Mouse (Mus musculus) c-Kit-positive CD71-positive TER-119-negative erythroid progenitor cells, embryonic 14.5 days (primary cell): ENCODE measurements around the gene Ctrb1.
A peak's percentile ranks its signal among the peaks of the same experiment; 100 is the strongest.

Experiments used
- DNase-seq: peaks from one replicate; pipeline ENCODE4 v3.0.0-alpha.2; 2013; ENCODE audit warnings: low read depth

Gene Ctrb1

DNA sequence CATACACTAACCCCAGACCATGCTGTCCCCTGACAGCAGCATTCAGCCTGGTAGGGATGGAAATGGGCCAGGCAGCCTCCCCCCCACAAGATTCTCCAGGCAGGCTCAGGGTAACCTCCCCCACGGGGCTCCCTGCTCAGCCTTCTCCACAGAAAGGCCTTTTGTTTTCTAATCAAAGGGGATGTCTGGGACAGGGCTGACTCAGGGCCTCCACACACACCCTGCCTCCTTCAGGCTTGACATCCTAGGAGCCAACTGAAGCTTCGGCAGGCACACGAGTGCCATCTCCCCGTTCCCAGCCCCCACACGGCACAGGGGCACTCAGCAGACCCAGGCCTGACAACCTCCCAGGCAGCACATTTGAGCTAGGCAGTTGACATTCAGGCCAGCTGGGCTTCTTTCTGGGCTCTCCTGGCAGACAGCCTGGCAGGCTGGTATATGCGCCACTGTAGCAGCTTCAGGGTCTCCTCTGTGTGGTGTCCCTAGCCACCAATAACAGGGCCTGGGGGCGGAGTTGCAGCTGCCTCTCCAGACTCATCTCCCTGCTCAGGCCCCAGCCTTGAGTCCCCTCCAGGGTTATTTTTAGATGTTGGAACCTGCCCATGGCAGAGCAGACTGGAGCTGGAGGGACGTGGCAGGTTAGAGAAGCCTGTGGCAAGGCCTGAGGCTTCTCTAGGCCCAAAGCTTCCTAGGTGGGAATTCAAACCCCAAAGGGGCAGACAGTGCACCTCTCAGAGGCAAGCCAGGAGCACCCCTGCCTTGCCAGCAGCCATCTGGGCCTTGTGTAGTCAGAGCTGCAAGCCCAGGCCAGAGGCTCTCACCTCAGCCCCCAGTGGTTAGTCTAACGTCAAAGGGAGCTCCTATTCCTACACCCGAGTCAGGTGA is 26.0 kb upstream of the Ctrb1 start:
- DNase-seq = no peak

DNA sequence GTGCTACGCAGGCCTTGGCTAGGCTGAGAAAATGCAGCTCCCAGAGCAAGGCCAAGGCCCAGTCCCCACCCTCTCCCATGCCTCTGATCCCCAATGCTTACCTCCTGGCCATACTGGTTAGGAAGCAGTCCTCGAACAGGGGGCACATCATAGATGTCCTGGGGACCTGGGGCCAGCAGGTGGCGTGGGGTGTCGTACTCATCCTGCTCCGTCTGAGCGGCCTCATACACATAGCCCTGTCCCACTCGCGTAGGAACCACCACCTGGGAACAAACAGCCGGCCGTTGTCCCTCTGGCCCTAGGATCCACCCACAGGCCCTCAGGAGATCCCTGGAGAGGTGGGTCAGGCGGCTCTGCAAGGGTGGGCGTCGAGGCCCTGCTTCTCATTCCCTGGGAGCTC is 24.7 kb upstream of the Ctrb1 start:
- no peak for DNase-seq

DNA sequence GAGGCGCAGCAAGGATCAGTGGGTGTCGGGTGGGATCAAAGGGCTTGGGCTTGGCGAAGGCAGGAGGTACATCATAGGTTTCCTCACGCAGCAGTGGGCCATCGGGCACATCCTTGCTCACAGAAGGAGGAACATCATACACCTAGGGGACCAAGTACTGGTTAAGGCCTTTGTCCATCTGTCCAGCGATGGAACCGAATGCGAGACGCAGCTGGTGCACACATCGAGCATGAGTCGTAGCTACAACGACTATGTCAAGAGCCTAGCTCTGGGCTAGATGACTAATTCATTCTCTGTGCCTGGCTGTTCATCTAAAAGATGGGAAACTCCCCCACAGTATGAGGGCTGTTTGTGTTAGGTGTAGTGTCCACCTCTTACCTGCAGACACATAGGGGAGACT is 23.5 kb upstream of the Ctrb1 start:
- DNase-seq = no peak

DNA sequence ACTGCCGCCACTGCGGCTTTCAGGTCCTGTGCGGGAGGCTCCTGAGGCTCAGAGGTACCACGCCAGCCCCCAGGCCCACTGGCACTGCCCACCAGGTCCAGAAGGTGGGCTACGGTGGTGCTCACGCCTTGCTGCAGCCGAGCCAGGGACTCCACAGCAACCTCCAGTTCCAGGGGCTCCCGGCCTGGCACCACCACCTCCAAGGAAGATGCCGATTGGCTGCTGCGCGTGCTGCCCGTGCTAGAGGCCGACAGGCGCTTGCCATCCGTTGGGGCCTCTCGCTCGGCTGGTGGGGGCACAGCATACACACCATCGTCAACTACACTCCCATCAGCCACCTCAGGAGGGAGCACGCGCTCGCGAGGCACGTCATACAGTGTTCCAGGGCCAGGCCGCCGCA is 23.0 kb upstream of the Ctrb1 start:
- no peak for DNase-seq

DNA sequence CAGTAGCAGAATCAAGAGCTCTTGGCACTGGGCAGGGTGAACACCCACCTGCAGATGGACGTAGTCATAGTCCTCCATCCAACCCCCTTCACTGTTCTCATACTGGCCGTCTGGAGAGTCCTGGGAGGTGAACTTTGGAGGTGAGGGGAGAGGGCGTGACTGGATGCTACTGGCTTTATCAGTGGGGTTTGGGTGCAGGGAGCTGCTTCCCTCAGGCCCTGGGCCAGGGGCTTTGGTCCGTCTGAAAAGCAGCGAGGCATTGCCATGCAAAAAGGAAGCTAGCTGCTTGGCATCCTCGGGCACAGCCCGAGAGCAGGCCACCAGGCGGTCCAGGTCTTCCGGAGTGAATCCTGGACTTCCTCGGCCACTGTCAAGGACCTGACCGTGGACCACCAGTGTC is 22.5 kb upstream of the Ctrb1 start:
- DNase-seq = no peak

DNA sequence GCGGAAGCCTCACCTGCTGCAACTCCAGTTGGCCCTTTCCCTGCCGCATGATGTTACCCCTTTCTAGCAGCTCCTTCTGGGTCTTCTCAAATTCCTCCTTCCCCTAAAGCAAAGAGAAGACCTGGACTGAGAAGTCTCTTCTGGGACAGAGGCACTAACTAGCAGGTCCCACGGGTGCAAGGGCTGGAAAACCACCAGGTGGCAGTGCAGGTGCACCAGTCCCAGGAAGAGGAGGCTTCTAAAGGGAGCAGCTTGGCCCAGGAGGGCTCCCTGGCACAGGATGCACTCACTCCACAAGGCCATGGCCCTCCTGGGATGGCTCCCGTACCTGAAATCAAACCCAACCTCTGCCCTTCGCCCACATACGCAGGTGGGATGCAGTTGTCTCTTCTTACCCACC is 21.8 kb upstream of the Ctrb1 start:
- peak; percentile 21 for DNase-seq

DNA sequence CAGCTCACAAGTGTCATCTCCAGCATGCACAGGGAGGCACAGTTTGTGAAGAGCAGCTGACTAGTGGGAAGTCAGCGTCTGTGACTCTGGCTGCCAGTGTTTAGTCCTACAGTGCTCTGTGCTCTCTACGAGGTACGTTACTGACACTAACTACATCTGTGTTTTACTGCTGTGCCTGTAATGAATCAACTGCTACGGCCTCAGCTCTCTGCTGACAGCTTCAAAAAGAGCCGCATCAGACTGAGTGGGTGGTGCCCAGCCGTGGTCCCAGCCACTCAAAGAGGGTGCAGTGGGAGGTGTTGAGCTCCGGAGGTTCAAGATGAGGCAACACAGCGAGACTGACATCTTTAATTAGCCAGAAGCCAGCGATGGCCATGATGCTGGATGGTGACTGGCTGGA is 21.3 kb upstream of the Ctrb1 start:
- no peak for DNase-seq

DNA sequence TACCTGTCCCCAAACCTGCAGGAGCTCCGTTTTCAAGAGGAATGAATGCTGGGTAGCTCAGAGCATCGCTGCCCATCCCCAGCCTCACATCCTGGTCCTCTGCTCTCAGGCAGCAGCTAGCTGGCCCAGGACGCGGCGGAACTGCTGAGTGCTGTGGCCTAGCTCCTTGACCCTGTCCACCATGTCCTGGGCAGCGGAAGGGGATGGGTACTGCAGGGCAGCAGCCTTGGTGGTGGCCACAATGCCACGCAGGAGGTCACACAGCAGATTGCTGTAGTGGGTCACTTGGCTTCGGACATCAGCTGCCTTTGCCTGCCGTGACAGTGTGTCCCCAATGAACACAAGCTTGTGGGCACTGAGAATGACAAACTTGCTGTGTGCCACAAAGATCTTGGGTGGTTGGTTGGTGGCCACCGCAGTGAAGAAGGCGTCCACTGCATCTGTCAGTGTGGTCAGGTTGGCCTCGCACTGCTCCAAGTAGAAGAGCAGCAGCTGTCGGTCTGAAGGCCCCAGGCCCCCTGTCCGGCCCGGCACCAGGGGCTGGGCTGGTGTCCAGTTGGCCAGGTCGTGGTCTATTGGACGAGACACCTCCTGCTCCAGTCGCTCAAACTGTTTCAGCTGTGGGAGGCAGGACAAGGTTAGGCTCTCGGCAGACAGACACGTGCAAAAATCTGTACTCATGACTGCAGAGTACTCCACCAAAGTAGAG is 20.1 kb upstream of the Ctrb1 start:
- no peak for DNase-seq

DNA sequence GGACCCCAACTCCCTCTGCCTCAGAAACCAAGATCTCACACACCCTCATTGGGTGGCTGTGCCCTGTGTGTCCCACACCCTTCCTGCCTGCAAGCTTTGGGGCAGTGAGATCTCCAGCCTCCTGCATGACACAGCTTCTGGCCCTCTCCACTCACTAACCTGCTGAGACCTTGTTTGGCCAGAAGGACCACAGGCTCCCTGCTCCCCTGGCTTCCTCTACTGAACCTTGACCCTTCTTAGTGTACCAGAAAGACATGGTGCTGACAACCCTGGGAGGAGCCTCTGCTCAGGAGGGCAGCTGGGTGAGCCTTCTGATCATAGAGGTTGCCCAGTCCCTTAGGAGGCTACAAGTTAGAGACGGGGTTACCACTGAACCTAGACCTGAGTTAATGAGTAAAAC is 18.4 kb upstream of the Ctrb1 start:
- no peak for DNase-seq

DNA sequence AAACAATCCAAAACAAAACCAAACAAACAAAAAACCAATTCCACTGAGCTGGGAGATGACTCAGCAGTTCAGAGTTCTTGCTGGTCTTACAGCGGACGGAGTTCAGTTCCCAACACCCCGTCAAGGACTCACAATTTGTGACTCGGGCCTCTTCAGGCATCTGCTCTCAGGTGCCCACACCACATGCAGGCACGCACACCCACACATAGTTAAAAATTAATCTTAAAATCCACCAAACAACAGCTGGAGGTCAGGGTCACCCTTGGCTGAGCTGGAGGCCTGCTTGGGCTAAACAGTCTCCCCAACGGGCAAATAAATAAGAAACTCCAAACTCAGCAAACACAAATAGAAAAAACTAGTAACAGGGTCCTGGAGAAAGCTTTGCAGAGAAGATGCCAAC is 17.5 kb upstream of the Ctrb1 start:
- no peak for DNase-seq

DNA sequence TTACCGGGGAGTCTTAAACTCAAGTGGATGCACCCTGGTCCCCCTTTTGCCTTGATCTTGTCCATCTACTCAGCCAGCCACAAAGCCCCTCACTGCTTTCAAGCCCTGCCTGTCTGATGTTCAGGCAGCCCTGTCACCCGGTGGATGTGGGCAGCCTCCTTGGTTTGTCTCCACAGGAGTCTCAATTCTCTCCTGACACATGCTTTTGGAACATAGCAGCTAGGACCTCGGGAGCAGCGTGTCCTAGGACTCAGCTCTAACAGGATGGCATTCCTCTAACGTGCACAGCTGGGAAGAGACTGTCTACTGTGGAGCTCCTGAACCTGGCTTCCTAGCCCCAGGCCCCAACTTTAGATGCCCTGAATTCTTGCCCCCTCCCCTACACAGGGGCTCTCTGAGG is 14.9 kb upstream of the Ctrb1 start:
- DNase-seq = no peak

DNA sequence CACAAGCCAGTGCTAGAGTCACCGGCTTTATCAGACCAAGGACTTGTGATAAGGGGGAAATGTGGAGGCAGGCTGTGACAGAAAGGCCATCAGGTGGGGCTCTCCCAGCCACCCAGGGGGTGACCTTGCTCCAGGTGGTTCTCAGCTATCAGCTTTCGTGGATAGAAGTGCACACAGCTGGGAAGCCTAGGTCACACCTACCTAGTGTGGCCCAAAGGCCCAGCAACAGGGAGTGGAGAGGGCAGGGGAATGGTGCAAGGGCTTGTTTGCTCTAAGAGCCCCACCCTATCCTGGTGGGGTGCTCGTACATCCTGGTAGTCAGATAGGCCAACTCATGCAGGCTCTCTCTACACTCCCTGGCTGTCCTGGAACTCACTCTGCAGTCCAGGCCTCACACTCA is 14.4 kb upstream of the Ctrb1 start:
- DNase-seq = no peak

DNA sequence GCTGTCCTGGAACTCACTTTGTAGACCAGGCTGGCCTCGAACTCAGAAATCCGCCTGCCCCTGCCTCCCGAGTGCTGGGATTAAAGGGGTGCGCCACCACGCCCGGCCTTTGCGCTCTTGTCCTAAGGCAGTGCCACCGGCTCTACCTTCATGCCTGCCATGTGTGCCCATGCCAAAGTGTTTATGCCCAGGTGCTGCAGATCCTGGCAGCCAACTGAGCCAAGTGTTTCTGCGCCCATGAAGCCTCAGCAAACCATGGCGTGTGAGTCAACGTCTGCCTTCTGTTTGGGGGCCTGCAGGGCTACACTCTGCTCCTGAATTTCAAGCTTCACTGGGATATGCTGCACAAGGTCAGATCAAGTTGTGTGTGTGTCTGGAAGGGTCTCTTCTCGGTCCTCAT is 13.8 kb upstream of the Ctrb1 start:
- DNase-seq = no peak

DNA sequence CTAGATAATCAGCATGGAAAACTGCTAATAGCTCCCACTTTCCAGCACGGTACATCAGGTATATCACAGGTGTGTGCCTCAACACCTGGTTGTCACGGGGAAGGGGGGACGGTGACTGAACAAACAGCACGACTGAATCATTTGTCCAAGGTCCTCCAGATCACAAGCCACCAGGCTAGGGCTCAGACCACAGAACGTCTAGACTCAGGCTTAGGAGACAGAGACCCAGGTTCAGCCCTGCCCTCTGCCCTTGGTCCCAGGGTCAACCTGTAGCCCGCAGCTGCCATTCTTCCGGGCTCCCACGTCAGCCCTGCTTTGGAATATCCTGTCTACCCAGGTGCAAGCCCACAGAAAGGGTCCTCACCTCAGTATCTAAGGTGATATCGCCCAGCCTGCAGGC is 10.6 kb upstream of the Ctrb1 start:
- DNase-seq = no peak

DNA sequence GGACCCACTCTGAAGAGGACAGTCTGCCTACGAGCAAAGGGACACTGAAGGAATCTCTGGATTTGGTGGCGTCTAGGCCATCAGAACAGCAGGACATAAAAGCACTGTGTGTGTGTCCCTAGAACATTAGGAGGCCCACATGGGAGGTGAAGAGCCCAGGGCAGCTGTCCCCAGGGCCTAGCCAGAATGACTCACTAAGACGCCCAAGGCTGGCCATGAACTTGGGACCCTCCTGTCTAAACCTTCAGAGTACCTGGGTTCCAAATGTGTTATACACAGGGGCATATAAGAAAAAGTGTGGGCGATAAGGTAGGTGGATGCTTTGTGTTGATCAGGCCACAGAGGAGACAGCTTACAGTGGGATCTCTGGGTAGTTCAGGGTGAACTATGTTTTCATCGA is 9.9 kb upstream of the Ctrb1 start:
- DNase-seq = no peak

DNA sequence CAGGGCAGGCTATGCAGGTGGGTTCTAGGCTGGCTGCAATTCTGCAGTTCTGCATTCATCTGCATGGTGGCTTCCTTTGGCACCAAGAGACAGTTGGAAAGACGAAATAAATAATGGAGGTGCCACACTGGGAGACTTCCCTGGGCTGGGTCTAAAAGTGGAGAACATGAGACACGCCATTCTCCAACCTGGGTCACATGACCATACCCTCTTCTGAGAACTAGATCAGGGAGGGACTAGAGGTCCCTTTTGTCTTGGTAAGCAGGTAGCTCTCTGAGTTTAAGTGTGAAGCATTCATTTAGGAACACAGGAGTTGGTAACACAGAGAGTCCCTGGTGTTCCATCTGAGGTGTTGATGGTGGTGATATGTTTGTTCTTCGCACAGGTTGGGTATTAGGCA is 9.4 kb upstream of the Ctrb1 start:
- DNase-seq = no peak

DNA sequence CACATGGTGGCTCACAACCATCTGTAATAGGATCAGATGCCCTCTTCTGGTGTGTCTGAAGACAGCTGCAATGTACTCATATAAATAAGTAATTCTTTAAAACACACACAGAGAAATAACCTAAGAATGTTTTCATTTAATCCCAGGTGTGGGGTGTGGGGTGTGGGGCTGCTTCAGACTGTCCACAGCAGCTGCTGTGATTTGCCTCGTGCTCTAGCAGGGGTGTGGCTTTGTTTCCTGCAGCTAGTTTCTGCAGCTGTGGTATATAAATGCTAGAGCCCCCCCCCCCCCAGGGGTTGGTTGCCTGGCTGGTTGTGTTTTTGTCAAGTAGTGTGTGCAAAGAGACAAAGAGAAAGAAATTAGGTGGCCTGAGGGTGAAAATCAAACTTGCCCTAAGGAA is 8.2 kb upstream of the Ctrb1 start:
- DNase-seq = no peak

DNA sequence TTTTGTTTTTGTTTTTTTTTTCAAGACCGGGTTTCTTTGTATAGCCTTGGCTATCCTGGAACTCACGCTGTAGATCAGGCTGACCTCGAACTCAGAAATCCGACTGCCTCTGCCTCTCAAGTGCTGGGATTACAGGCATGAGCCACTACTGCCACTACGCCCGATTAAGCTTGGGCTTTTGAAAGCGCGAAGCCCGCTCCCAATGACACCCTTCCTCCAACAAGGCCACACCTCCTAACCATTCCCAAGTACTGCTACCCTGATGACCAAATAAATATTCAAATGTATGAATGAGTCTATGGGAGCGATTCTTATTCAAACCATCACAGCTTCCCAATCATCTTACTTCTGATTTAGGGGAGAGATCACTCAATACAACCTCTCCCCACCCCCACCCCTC is 6.8 kb upstream of the Ctrb1 start:
- DNase-seq = no peak

DNA sequence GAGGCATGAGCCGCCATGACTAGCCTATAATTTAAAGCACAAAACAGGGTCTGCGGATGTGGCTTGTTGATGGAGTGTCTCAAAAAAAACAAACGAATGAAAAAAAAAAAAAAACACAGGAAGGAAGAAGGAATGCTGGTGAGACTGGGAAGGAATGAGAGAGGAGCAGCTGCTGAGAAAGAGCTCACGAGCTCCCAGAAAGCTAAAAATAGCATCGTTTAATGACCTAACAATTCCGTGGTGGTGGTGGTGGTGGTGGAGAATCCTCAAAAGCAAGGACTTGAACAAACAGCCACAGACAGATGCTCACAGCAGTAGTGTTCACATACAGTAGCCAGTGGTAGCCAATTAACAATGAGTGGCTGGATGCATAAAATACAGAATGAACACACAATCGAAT is 4.6 kb upstream of the Ctrb1 start:
- DNase-seq = no peak

DNA sequence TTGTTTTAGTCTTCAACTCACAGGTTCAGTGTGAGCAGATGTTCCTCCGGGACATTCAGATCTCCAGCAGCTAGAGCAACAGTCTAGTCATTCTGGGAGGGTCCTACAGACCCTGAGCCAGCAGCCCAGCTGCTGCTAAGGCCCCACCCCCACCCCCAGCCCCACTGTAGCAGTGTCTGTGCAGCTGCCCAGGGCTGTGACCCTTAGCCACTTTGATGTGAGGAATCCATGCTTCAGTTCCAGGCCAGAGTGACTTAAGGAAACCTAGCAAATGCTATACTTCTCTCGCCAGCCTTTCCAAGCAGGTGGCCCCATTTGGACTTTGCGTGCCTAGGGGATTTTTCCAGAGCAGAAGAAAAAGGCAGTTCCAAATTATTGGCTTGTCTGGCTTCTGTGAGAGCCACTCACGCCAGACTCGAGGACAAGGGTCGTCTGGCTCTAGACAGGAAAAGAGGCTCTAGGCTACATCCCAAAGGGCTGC is 2.5 kb upstream of the Ctrb1 start:
- DNase-seq = no peak

DNA sequence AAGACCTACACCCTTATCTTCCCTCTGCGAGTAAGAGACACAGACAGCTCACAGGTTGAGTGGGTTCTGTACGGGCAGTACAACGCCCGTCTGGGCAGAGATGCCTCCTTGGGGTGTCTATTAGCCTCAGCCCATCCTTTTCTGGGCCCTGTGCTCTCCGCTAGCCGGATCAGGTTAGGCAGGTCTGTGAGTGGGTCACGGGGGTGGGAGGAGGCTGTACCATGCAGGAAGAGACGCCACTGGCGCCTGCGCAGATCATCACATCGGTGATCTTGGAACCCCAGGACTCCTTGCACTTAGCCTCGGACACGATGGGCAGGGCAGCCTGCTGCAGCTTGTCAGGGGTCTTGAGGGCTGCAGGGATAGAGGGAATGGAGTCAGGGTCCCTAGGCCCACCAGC is 3.9 kb downstream of the Ctrb1 start:
- DNase-seq = no peak

DNA sequence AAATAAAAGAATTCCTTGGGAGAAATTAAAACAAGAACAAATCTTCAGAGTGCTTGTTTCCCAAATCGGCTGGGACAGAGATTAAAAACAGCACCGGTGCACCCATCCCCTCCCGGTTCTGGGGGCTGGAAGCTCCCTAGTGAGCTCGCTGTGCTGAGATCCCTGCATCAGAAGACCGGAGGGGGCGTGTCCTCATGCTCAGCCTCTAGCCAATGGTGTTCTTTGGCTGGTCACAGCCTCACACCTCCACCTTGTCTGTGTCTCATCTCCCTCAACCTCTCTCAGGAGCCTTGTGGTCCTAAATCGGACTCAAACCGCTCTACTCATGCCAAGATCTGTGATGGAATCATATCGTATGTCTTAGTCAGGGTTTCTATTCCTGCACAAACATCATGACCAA is 8.3 kb downstream of the Ctrb1 start:
- DNase-seq = no peak

DNA sequence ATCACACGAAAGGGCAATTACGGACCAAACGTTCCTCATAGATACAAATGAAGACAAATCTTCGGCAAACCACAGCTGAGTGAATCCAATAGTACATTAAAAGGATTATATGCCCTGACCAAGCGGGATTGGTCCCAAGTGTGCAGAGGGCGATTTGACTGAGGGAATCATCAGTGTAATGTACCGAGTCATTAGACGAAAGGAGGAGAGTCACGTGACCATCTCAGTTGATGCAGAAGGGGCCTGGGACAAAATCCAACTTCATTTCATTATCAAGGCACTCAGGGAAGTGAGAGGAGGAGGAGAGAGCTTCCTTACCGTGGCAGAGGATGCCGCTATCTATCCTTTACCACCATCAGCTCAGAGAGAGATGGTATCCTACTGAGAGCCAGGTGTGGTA is 9.7 kb downstream of the Ctrb1 start:
- DNase-seq = no peak
